Mouse (Mus musculus): ENCODE measurements around the gene Celf1. TPM values are rescaled to one million over a fixed set of nuclear protein-coding genes. Genes with fewer than 3 reads are reported as not detected.

Gene Celf1
- total and polyA plus RNA-seq, 3 experiments, result 29.7 to 69.7 (median 52.8) TPM

GRCm38 (mm10) chr2:91033000-91033399 lies 92.8 kb downstream of the Celf1 start (continued):
- TF ChIP-seq UBTF (IDR thresholded peaks at IDR 0.05; ENCODE audit: low read depth, low read length), result no peak
- TF ChIP-seq RCOR1 (conservative IDR thresholded peaks at IDR 0.05; ENCODE audit: low read depth, low read length), result no peak
- no peak for TF ChIP-seq PAX5 (IDR thresholded peaks at IDR 0.05; ENCODE audit: low read length)
- TF ChIP-seq ELF1 (IDR thresholded peaks at IDR 0.05; ENCODE audit: low read depth, low read length), result no peak
- TF ChIP-seq CHD1 (IDR thresholded peaks at IDR 0.05; ENCODE audit: low read depth, low read length), result no peak

- no peaks in the 10 kb centered on the region for H3K79me2 ChIP-seq (replicated peaks; ENCODE audit: control insufficient read depth, extremely low read depth, insufficient read depth, poor library complexity, severe bottlenecking)
- H3K4me2 ChIP-seq (ENCODE audit: insufficient read depth, low read depth, poor library complexity, severe bottlenecking), result no peak within 1 kb of the TSS
- DNase-seq (ENCODE audit: extremely low read depth), result no peak
- dilution Hi-C loops (cut with MboI; ENCODE audit: extremely low pct_ligation_motif_present, extremely low pct_unique_long_range_greater_than_20kb, low sequenced_read_pairs), result no loop called here
- no peak within 1 kb of the TSS for H3K27ac ChIP-seq (ENCODE audit: insufficient read depth, low read depth)
- TF ChIP-seq TCF12 (IDR thresholded peaks at IDR 0.05; ENCODE audit: low read depth, low read length) (no peak), IRF4 (IDR thresholded peaks at IDR 0.05; ENCODE audit: low read depth, low read length) (no peak), RAD21 (IDR thresholded peaks at IDR 0.05; ENCODE audit: low read depth, low read length) (no peak), GABPA (IDR thresholded peaks at IDR 0.05; ENCODE audit: insufficient replicate concordance, low read depth, low read length) (no peak), MAZ (IDR thresholded peaks at IDR 0.05; ENCODE audit: low read depth, low read length) (no peak), TBP (conservative IDR thresholded peaks at IDR 0.05; ENCODE audit: low read depth, low read length) (no peak), ZC3H11A (IDR thresholded peaks at IDR 0.05; ENCODE audit: low read depth, low read length) (no peak), CTCF (conservative IDR thresholded peaks at IDR 0.05 in 1 of 2, IDR thresholded peaks at IDR 0.05 in 1 of 2; ENCODE audit: low read depth in 2 of 2, low read length in 2 of 2) (no peak), NELFE (IDR thresholded peaks at IDR 0.05; ENCODE audit: low read depth, low read length) (no peak), USF2 (conservative IDR thresholded peaks at IDR 0.05; ENCODE audit: low read depth, low read length) (no peak), ZMIZ1 (IDR thresholded peaks at IDR 0.05; ENCODE audit: low read depth, low read length) (no peak), HCFC1 (IDR thresholded peaks at IDR 0.05; ENCODE audit: low read depth, low read length) (no peak), EP300 (IDR thresholded peaks at IDR 0.05; ENCODE audit: low read length) (no peak), MAX (IDR thresholded peaks at IDR 0.05; ENCODE audit: low read length) (no peak), PAX5 (IDR thresholded peaks at IDR 0.05; ENCODE audit: low read length) (no peak), MXI1 (IDR thresholded peaks at IDR 0.05; ENCODE audit: low read depth, low read length) (no peak), BHLHE40 (IDR thresholded peaks at IDR 0.05; ENCODE audit: low read depth, low read length) (no peak)
- no peak within 1 kb of the TSS for H3K9ac ChIP-seq (ENCODE audit: insufficient read depth, low read depth)
- no peak within 1 kb of the TSS for H3K4me3 ChIP-seq (replicated peaks in 1 of 3; ENCODE audit: low read depth in 2 of 3, low read length in 2 of 3, poor library complexity in 1 of 3)
- H3K36me3 ChIP-seq (replicated peaks in 1 of 2; ENCODE audit: control insufficient read depth in 1 of 2, insufficient read depth in 1 of 2, low read length in 1 of 2), result no peaks in the 10 kb centered on the region
- H3K4me1 ChIP-seq (ENCODE audit: control insufficient read depth in 1 of 2, insufficient read depth in 2 of 2), result no peaks in the 10 kb centered on the region
- no peaks in the 10 kb centered on the region for H3K27me3 ChIP-seq (replicated peaks)
- H3K9me3 ChIP-seq (replicated peaks; ENCODE audit: low read length), result no peaks in the 10 kb centered on the region
- in situ Hi-C loops (cut with MboI; ENCODE audit: low pct_ligation_motif_present, low pct_unique_long_range_greater_than_20kb, low sequenced_read_pairs), result no loop called here
Observed at GRCm38 (mm10) chr2:91035385-91035784, 95.2 kb downstream of the Celf1 start, which contains the start of gene Rapsn. TSS of gene Rapsn (plus strand) at chr2:91035620.
